Mouse (Mus musculus): ENCODE data around the gene Kirrel2. TPM values are rescaled to one million over a fixed set of nuclear protein-coding genes. Genes with fewer than 3 reads are reported as not detected.

Kirrel2 gene
- polyA plus RNA-seq, 1 experiment from 2014 or later, result 7.3 TPM

- H3K4me1 ChIP-seq (replicated peaks), result 0 out of 2 replicates have a peak, but pooled peaks cover 4% of the 10 kb centered on the region
- no peak overlapping the region for H3K4me2 ChIP-seq
- H3K27ac ChIP-seq (replicated peaks), result no peak overlapping the region
- no peak for ATAC-seq (ENCODE audit: low FRiP score, low read depth)
- H3K36me3 ChIP-seq, result no peaks in the 10 kb centered on the region
- H3K4me3 ChIP-seq, result no peak overlapping the region
- no peaks in the 10 kb centered on the region for H3K9me3 ChIP-seq
- H3K9ac ChIP-seq, result no peak overlapping the region
- 74% methylated on average over 4 of the region's 4 CpGs for WGBS
- no peaks in the 10 kb centered on the region for H3K27me3 ChIP-seq
These were observed 55.1 kb downstream of the Kirrel2 start for GRCm38 (mm10) chr7:30402343-30402742.

GRCm38 (mm10) chr7:30399671-30400070 lies 57.8 kb downstream of the Kirrel2 start:
- H3K36me3 ChIP-seq, result no peaks in the 10 kb centered on the region
- ATAC-seq (ENCODE audit: low FRiP score, low read depth), result no peak
- no peaks in the 10 kb centered on the region for H3K9me3 ChIP-seq
- no peak overlapping the region for H3K9ac ChIP-seq
- 0 out of 2 replicates have a peak, but pooled peaks cover 4% of the 10 kb centered on the region for H3K4me1 ChIP-seq (replicated peaks)
- no peak overlapping the region for H3K4me3 ChIP-seq
- no peaks in the 10 kb centered on the region for H3K27me3 ChIP-seq
- H3K27ac ChIP-seq (replicated peaks), result no peak overlapping the region
- 37% methylated on average over 7 of the region's 7 CpGs for WGBS
- H3K4me2 ChIP-seq, result no peak overlapping the region

Other genes with a start within 250 kb of the Kirrel2 start
- gene Polr2i, start 225.7 kb downstream of the Kirrel2 start, polyA plus RNA-seq (2015; fragmentation: Nextera tagmentation; extraction: Ambion mirVana), result 176 and 178 TPM in 2 replicates
- gene Tbcb, start 225.4 kb downstream of the Kirrel2 start, polyA plus RNA-seq (2015; fragmentation: Nextera tagmentation; extraction: Ambion mirVana), result 430 and 435 TPM in 2 replicates
- gene Ovol3, start 222.0 kb downstream of the Kirrel2 start, polyA plus RNA-seq (2015; fragmentation: Nextera tagmentation; extraction: Ambion mirVana), result not detected in 2 replicates
- 0.52 and 0.88 TPM in 2 replicates for gene Thap8, start 177.6 kb downstream of the Kirrel2 start, polyA plus RNA-seq (2015; fragmentation: Nextera tagmentation; extraction: Ambion mirVana)
- gene Wdr62, start 177.3 kb downstream of the Kirrel2 start, polyA plus RNA-seq (2015; fragmentation: Nextera tagmentation; extraction: Ambion mirVana), result 4.0 and 5.3 TPM in 2 replicates
- 88.4 and 120 TPM in 2 replicates for gene Clip3, start 166.0 kb downstream of the Kirrel2 start, polyA plus RNA-seq (2015; fragmentation: Nextera tagmentation; extraction: Ambion mirVana)
- 121 and 135 TPM in 2 replicates for gene Alkbh6, start 149.0 kb downstream of the Kirrel2 start, polyA plus RNA-seq (2015; fragmentation: Nextera tagmentation; extraction: Ambion mirVana)
- gene Syne4, start 142.9 kb downstream of the Kirrel2 start, polyA plus RNA-seq (2015; fragmentation: Nextera tagmentation; extraction: Ambion mirVana), result 17.1 and 19.1 TPM in 2 replicates
- 0.98 TPM in 1 of 2 replicates, not detected in the other for gene E130208F15Rik, start 135.9 kb downstream of the Kirrel2 start, polyA plus RNA-seq (2015; fragmentation: Nextera tagmentation; extraction: Ambion mirVana)
- gene Sdhaf1, start 133.8 kb downstream of the Kirrel2 start, polyA plus RNA-seq (2015; fragmentation: Nextera tagmentation; extraction: Ambion mirVana), result 16.2 and 17.3 TPM in 2 replicates
- gene Lrfn3, start 94.9 kb downstream of the Kirrel2 start, polyA plus RNA-seq (2015; fragmentation: Nextera tagmentation; extraction: Ambion mirVana), result 14.3 and 15.7 TPM in 2 replicates
- gene Tyrobp, start 43.9 kb downstream of the Kirrel2 start, polyA plus RNA-seq (2015; fragmentation: Nextera tagmentation; extraction: Ambion mirVana), result 28.9 and 39.1 TPM in 2 replicates
- 0.53 and 0.56 TPM in 2 replicates for gene Hcst, start 37.8 kb downstream of the Kirrel2 start, polyA plus RNA-seq (2015; fragmentation: Nextera tagmentation; extraction: Ambion mirVana)
- gene Nfkbid, start 36.0 kb downstream of the Kirrel2 start, polyA plus RNA-seq (2015; fragmentation: Nextera tagmentation; extraction: Ambion mirVana), result 2.4 and 2.9 TPM in 2 replicates
- 674 and 762 TPM in 2 replicates for gene Aplp1, start 12.2 kb downstream of the Kirrel2 start, polyA plus RNA-seq (2015; fragmentation: Nextera tagmentation; extraction: Ambion mirVana)
- gene Nphs1, start 625 bp upstream of the Kirrel2 start, polyA plus RNA-seq (2015; fragmentation: Nextera tagmentation; extraction: Ambion mirVana), result 1.1 and 1.2 TPM in 2 replicates
- 0.36 TPM in 1 of 2 replicates, not detected in the other for gene Prodh2, start 35.9 kb upstream of the Kirrel2 start, polyA plus RNA-seq (2015; fragmentation: Nextera tagmentation; extraction: Ambion mirVana)
- gene Arhgap33, start 77.4 kb upstream of the Kirrel2 start, polyA plus RNA-seq (2015; fragmentation: Nextera tagmentation; extraction: Ambion mirVana), result 101 and 135 TPM in 2 replicates
- 11.1 and 13.2 TPM in 2 replicates for gene Hspb6, start 94.5 kb upstream of the Kirrel2 start, polyA plus RNA-seq (2015; fragmentation: Nextera tagmentation; extraction: Ambion mirVana)
- gene Proser3, start 94.6 kb upstream of the Kirrel2 start, polyA plus RNA-seq (2015; fragmentation: Nextera tagmentation; extraction: Ambion mirVana), result 8.4 and 9.1 TPM in 2 replicates
- gene Lin37, start 102.1 kb upstream of the Kirrel2 start, polyA plus RNA-seq (2015; fragmentation: Nextera tagmentation; extraction: Ambion mirVana), result 52.7 and 53.1 TPM in 2 replicates
- gene U2af1l4, start 105.6 kb upstream of the Kirrel2 start, polyA plus RNA-seq (2015; fragmentation: Nextera tagmentation; extraction: Ambion mirVana), result 89.7 and 92.1 TPM in 2 replicates
- 15.4 and 17.5 TPM in 2 replicates for gene Gm49396, start 105.7 kb upstream of the Kirrel2 start, polyA plus RNA-seq (2015; fragmentation: Nextera tagmentation; extraction: Ambion mirVana)
- gene Psenen, start 105.9 kb upstream of the Kirrel2 start, polyA plus RNA-seq (2015; fragmentation: Nextera tagmentation; extraction: Ambion mirVana), result 124 and 134 TPM in 2 replicates
- 5.5 and 6.0 TPM in 2 replicates for gene Igflr1, start 107.7 kb upstream of the Kirrel2 start, polyA plus RNA-seq (2015; fragmentation: Nextera tagmentation; extraction: Ambion mirVana)
- 9.2 and 9.8 TPM in 2 replicates for gene Kmt2b, start 131.0 kb upstream of the Kirrel2 start, polyA plus RNA-seq (2015; fragmentation: Nextera tagmentation; extraction: Ambion mirVana)
- 0.10 and 0.37 TPM in 2 replicates for gene Zbtb32, start 141.2 kb upstream of the Kirrel2 start, polyA plus RNA-seq (2015; fragmentation: Nextera tagmentation; extraction: Ambion mirVana)
- gene Upk1a, start 155.2 kb upstream of the Kirrel2 start, polyA plus RNA-seq (2015; fragmentation: Nextera tagmentation; extraction: Ambion mirVana), result 0.51 and 0.82 TPM in 2 replicates
- 1,185 and 1,301 TPM in 2 replicates for gene Cox6b1, start 168.5 kb upstream of the Kirrel2 start, polyA plus RNA-seq (2015; fragmentation: Nextera tagmentation; extraction: Ambion mirVana)
- gene Etv2, start 178.2 kb upstream of the Kirrel2 start, polyA plus RNA-seq (2015; fragmentation: Nextera tagmentation; extraction: Ambion mirVana), result not detected in 2 replicates
- gene Rbm42, start 192.6 kb upstream of the Kirrel2 start, polyA plus RNA-seq (2015; fragmentation: Nextera tagmentation; extraction: Ambion mirVana), result 131 and 139 TPM in 2 replicates
- 25.9 and 29.9 TPM in 2 replicates for gene Haus5, start 207.3 kb upstream of the Kirrel2 start, polyA plus RNA-seq (2015; fragmentation: Nextera tagmentation; extraction: Ambion mirVana)
- not detected in 2 replicates for gene Pmis2, start 213.9 kb upstream of the Kirrel2 start, polyA plus RNA-seq (2015; fragmentation: Nextera tagmentation; extraction: Ambion mirVana)
- gene 2200002J24Rik, start 241.2 kb upstream of the Kirrel2 start, polyA plus RNA-seq (2015; fragmentation: Nextera tagmentation; extraction: Ambion mirVana), result not detected in 2 replicates

Data from hindbrain, embryonic 15.5 days (tissue).